Mouse (Mus musculus): ENCODE results near the gene Hspg2.
"Not testable (repeated sequence)": the region's sequence is repeated elsewhere in the genome, so short reads cannot be mapped to it uniquely, and the experiment has no call there.

The Hspg2 gene

GRCm38 (mm10) chr4:137468260-137469080 lies at the start of gene Hspg2:
Hspg2 (plus strand) TSS chr4:137468769.
- DNase-seq, result peak; percentile 95

DNA sequence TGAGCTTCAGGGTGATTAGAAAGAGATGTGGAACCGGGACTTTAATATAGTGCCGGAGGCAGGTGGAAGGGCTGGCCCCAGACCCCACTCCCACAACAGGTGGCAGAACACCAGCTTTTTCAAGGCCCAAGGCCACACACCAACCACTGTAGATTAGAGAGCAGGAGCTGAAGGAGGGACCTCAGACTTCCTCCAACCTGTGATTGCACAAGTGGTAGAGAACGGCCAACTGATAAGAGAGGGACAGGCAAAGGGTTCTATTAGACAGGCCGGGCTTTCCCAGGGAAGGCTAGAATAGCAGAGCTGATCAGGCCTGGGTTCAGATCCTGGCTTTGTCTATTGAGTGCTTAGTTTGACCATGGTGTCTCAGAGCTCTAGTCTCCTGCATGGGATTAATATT lies 38.1 kb upstream of the Hspg2 start, which contains the start of gene Cela3b:
TSS of gene Cela3b (minus strand) at position 39 of the 400 bp plus-strand sequence.
- DNase-seq, result no peak

- not testable (repeated sequence) for DNase-seq
Observed at GRCm38 (mm10) chr4:137432700-137433550, 35.6 kb upstream of the Hspg2 start.

DNA sequence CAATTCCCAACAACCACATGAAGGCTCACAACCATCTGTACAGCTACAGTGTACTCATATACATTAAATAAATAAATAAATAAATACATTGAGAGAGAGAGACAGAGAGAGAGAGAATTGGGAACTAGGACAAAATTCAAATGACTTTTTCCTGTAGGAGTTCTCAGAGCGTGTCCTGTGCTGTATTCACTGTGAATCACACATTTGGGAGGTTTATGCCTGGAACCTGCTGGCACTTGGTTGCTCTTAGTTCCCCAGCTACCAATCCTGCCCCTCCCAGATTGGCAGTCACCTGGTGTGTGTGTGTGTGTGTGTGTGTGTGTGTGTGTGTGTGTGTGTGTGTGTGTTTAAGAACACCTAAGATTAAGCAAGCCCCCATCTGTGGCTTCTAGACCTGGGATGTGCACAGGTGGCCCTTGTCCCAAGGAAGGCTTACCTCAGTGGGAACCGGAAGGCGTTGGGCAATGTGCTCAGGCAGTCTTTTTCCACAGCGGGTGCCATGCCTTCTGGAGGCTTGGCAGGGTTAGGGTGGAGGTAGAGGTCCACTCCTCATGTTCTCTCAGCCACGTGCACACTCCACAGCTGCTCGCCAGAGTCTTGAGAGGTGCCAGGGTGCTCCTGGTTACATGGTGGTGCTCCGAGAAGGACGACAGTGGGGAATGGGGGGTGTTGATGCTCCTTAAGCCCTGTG lies 31.4 kb upstream of the Hspg2 start:
- DNase-seq, result no peak

DNA sequence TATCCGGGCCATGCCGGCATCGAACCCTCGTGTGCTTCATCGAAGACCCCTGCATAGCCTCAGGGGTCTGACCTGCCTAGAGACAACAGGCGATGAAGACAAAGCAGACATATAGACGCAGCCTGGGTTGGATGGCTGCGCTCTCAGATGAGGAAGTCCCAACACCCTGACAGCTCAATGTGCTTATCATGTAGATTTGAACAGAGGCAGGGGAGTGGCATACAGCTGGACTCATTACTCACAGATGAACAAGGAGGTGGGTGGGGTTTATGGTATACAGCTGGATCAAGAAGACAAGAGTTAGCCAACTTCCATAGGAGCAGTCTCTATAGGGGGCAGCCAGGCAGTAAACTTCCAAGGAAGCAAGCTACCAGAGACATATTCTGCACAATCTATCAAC lies 29.7 kb upstream of the Hspg2 start:
- DNase-seq, result no peak

- no peak for DNase-seq
Observed at GRCm38 (mm10) chr4:137441332-137441731, 27.2 kb upstream of the Hspg2 start.

DNA sequence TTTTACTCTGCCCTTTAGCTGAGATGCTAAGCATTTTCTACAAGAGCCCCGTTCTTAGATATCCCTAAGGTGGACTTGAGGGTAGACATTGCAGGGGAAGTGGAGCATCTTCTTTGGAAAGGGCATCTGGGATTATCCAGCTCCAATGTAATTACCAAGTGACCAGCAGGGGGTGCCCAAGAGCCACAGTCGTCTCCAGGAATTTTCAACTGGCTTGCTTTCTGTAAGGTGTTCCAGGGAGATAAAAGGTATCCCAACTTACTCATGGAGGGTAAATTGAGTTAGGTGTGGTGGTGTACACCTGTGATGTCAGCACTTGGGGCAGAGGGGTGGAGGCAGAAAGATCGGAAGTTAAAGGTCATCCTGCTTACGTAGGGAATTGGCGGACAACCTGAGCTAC lies 24.9 kb upstream of the Hspg2 start:
- DNase-seq, result peak; percentile 55

- DNase-seq, result no peak
Observed at GRCm38 (mm10) chr4:137445881-137446280, 22.7 kb upstream of the Hspg2 start.

DNA sequence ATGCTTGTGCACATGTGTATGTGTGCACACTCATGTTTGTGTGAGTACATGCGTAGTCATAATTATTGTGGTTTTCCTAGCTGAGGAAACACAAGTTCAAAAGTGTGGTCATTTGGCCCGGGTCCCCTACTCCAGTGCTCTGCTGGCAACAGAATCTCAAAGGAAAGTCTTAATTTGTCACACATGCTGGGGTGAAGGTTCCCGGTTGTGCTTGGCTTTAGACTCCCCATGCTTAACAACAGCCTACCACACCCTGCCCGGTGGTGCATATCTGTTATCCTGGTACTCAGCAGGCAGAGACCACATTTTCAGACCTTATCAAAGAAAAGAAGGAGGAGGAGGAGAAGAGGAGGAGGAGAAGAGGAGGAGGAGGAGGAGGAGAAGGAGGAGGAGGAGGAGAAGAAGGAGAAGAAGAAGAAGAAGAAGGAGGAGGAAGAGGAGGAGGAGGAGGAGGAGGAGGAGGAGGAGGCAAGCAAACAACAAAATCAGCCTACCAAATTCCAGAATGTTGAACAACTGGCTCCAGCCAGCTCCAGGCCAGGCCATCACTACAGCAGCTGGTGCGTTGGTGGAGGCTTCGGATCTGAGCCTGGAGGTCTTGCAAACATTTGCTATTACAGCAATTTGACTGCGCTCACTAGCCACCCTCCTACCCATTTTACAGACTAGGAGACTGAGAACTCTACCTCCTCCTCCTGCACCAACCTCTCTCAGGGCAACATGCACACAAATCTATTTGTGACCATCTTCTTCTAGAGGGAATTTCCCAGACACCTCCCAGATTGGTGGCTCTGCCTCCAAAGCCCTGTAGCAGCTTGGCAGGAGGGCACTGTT lies 21.0 kb upstream of the Hspg2 start:
- no peak for DNase-seq

DNA sequence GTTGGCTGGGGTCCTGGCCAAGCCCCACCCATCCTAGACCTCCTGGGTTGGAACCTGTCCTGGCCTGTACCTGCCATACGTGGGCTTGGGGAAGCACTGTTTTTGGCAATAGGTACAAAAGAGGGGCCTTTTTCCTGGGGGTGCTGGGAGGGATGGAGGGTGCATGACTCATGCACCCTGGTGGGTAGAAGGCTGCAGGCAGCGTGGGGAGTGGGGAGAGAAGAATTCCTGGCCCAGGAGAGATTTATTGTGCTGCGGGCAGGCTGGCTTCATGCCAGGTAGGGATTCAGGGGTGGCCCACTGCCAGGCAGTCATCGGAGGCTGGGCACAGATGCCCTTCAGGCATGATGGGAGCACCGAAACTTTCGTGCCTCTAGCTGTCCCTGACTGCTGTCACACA lies 20.4 kb upstream of the Hspg2 start:
- no peak for DNase-seq

DNA sequence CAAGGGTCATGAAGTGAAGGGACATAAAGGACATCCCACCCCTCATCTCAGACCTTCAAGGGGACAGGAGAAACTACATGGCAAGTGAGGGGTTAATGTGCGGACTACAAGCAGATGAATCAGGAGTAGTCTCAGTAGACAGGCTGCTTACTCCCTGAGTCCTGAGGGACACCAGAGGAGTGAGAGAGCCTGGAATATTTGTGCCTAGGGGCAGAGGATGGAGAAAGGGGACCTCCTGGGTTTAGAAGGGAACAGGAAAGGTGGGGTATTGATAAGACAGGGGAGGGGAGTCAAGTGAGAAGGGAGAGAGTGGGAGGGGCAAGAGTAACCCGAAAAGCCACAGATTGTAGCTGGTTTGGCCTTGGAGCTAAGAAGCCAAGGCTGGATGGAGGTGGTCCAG lies 19.9 kb upstream of the Hspg2 start:
- DNase-seq, result no peak

- DNase-seq, result no peak
Observed at GRCm38 (mm10) chr4:137449132-137449531, 19.4 kb upstream of the Hspg2 start.

- DNase-seq, result no peak
Observed at GRCm38 (mm10) chr4:137449715-137450114, 18.9 kb upstream of the Hspg2 start.

GRCm38 (mm10) chr4:137452190-137452589 lies 16.4 kb upstream of the Hspg2 start:
- no peak for DNase-seq

- DNase-seq, result no peak
Observed at GRCm38 (mm10) chr4:137453234-137453767, 15.3 kb upstream of the Hspg2 start, which contains the start of gene 1700013G24Rik. 1700013G24Rik (plus strand) TSS chr4:137453284.

GRCm38 (mm10) chr4:137454582-137454981 lies 14.0 kb upstream of the Hspg2 start:
- no peak for DNase-seq

- no peak for DNase-seq
Observed at GRCm38 (mm10) chr4:137456581-137456980, 12.0 kb upstream of the Hspg2 start.

- no peak for DNase-seq
Observed at GRCm38 (mm10) chr4:137457292-137457691, 11.3 kb upstream of the Hspg2 start.

DNA sequence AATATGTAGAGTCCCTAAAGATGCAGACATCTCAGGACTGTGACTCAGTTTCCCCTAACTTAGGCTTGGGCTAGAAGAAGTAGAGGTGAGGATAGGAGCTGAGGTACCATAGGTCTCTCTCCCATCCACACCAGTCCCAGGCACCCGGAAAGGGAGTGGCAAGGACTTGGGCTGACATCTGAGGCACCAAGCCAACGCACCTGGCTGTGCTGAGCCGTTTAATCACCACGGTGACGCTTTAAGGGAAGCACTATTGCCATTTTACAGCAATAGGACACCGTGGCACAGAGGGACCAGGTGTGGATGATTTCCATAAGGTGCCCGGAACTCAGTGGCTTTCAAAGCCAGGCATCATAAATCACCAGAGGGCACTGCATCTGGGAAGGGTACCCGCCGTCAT lies 10.3 kb upstream of the Hspg2 start:
- peak; percentile 27 for DNase-seq

- DNase-seq, result peak; percentile 44
Observed at GRCm38 (mm10) chr4:137458861-137459260, 9.7 kb upstream of the Hspg2 start.

DNA sequence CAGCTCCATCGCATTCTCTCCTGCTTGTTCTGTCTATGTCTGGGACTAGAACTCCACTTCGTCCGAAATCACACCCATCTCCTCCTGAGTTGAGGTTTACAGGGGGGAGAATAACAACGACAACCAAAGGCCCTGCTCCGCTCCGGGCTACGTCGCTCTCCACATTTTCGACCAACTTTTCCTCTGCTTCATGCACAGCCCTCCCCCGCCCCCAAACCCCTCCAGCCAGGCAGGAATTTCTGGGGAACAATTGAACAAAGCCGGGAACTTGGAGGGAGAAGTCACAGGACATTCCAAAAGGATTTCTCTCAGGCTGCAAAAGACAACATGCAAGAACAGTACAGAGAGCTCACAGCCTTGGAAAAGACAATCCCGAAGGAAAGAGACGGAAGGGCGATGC lies 7.9 kb upstream of the Hspg2 start:
- DNase-seq, result no peak

- DNase-seq, result no peak
Observed at GRCm38 (mm10) chr4:137461217-137461616, 7.4 kb upstream of the Hspg2 start.
